Mouse (Mus musculus): Measurements from ENCODE around the gene Igf2bp3. TPM values are rescaled to one million over a fixed set of nuclear protein-coding genes. Genes with fewer than 3 reads are reported as not detected.

The Igf2bp3 gene
- polyA plus RNA-seq, 1 experiment = 85.8 TPM

DNA sequence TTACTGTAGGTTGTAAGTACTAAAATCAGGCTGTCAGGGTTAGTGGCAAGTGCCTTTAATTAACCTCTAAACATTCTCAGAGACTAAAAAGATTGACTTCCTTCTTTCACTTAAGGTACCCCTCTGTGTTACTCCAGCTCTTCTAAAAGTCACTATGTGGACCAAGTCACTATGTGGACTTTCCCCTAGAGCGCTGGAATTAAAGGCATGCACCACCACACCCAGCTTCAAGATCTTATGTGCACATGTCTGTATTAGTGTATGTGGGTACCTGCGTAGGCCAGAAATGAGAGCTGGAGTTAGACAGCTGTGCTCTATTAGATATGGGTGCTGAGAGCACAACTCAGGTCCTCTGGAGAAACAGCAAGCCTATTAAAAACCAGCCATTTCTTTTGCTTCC lies 43.1 kb upstream of the Igf2bp3 start:
- Histone ChIP-seq H3K36me3 (ENCODE audit: control insufficient read depth, insufficient read depth, low read length, poor library complexity, severe bottlenecking) (peaks cover 23% of the 10 kb centered on the region), H3K9me3 (replicated peaks; ENCODE audit: control insufficient read depth, insufficient read depth, low read length, poor library complexity, severe bottlenecking) (no peaks in the 10 kb centered on the region), H3K27ac (ENCODE audit: insufficient read depth, low read length) (peak overlapping the region; percentile 67), H3K27me3 (ENCODE audit: control insufficient read depth, insufficient read depth, low read length, poor library complexity, severe bottlenecking) (no peaks in the 10 kb centered on the region), H3K4me1 (ENCODE audit: control insufficient read depth, insufficient read depth, low read length) (no peaks in the 10 kb centered on the region), H3K4me3 (ENCODE audit: low read depth, low read length) (no peak overlapping the region), H3K9ac (ENCODE audit: low read depth, poor library complexity, severe bottlenecking) (0 out of 2 replicates have a peak overlapping the region, but pooled peaks have one; percentile 9)
- no peak for TF ChIP-seq CTCF (IDR thresholded peaks at IDR 0.05; ENCODE audit: low read depth, low read length)
- no peak for TF ChIP-seq EP300 (IDR thresholded peaks at IDR 0.05; ENCODE audit: insufficient read depth, low read depth, low read length)
- TF ChIP-seq POLR2A (IDR thresholded peaks at IDR 0.05; ENCODE audit: insufficient read depth, low read length) = no peak

DNA sequence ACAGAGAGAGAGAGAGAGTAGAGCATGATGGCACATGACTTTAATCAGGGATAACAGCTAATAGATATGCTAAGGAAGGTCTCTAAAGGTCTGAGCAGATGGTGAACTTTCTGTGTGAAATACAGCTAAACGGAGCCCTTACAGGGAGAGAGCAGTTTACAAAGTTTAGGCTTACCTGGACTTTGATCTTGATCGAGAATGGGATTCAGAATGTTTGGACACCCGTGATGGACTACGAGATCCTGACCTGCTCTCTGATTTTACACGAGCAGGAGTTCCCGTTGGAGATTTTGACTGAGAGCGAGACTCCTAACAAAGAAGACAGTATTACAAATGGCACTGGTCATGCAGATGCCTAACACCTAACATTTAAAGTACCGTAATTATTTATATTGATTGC lies 37.5 kb upstream of the Igf2bp3 start:
- Histone ChIP-seq H3K4me3 (ENCODE audit: low read depth, low read length) (no peak overlapping the region), H3K36me3 (ENCODE audit: control insufficient read depth, insufficient read depth, low read length, poor library complexity, severe bottlenecking) (peaks cover 55% of the 10 kb centered on the region), H3K4me1 (ENCODE audit: control insufficient read depth, insufficient read depth, low read length) (no peaks in the 10 kb centered on the region), H3K9ac (ENCODE audit: low read depth, poor library complexity, severe bottlenecking) (no peak overlapping the region), H3K27me3 (ENCODE audit: control insufficient read depth, insufficient read depth, low read length, poor library complexity, severe bottlenecking) (no peaks in the 10 kb centered on the region), H3K9me3 (replicated peaks; ENCODE audit: control insufficient read depth, insufficient read depth, low read length, poor library complexity, severe bottlenecking) (no peaks in the 10 kb centered on the region), H3K27ac (ENCODE audit: insufficient read depth, low read length) (peak overlapping the region; percentile 54; the same call in 1 of the 2 replicates)
- TF ChIP-seq CTCF (IDR thresholded peaks at IDR 0.05; ENCODE audit: low read depth, low read length) (no peak), EP300 (IDR thresholded peaks at IDR 0.05; ENCODE audit: insufficient read depth, low read depth, low read length) (no peak), POLR2A (IDR thresholded peaks at IDR 0.05; ENCODE audit: insufficient read depth, low read length) (no peak)

DNA sequence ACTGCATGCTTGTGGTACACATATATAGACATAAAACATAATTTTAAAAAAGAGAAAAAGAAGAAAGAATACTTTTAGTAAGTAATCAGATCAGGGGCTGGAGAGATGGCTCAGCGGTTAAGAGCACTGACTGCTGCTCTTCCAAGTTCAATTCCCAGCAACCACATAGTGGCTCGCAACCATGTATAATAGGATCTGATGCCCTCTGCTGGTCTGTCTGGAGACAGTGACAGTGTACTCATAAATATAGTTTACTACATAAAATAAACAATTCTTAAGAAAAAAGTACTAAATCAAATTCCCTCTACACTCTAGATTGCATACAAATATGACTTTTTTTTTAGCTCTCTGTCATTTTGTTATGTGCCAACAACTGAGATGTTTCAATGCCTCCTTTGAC lies 36.4 kb upstream of the Igf2bp3 start:
- Histone ChIP-seq H3K36me3 (ENCODE audit: control insufficient read depth, insufficient read depth, low read length, poor library complexity, severe bottlenecking) (peaks cover 62% of the 10 kb centered on the region), H3K27me3 (ENCODE audit: control insufficient read depth, insufficient read depth, low read length, poor library complexity, severe bottlenecking) (no peaks in the 10 kb centered on the region), H3K4me3 (ENCODE audit: low read depth, low read length) (no peak overlapping the region), H3K9ac (ENCODE audit: low read depth, poor library complexity, severe bottlenecking) (no peak overlapping the region), H3K27ac (ENCODE audit: insufficient read depth, low read length) (no peak overlapping the region), H3K9me3 (replicated peaks; ENCODE audit: control insufficient read depth, insufficient read depth, low read length, poor library complexity, severe bottlenecking) (no peaks in the 10 kb centered on the region), H3K4me1 (ENCODE audit: control insufficient read depth, insufficient read depth, low read length) (no peaks in the 10 kb centered on the region)
- no peak for TF ChIP-seq CTCF (IDR thresholded peaks at IDR 0.05; ENCODE audit: low read depth, low read length)
- TF ChIP-seq EP300 (IDR thresholded peaks at IDR 0.05; ENCODE audit: insufficient read depth, low read depth, low read length) = no peak
- no peak for TF ChIP-seq POLR2A (IDR thresholded peaks at IDR 0.05; ENCODE audit: insufficient read depth, low read length)

DNA sequence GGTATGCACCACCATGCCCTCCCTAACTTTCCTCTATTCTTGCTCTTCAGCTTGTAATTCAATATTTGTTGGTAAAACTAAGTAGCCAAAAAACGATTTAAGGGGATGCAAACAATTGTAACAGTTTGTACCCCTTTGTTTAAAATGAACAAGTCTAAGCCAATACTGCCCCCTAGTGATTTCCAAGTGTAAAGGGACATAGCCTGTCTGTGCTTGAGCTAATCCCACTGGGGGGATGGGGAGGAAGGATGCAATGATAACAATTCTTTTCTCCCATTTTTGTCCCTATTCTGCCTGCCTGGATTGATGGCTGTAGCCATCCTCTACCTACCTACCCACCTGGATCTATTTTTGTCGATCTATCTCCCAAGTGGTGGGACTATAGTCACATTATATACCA lies 32.5 kb upstream of the Igf2bp3 start:
- H3K4me1 ChIP-seq (ENCODE audit: control insufficient read depth, insufficient read depth, low read length) = no peaks in the 10 kb centered on the region
- TF ChIP-seq EP300 (IDR thresholded peaks at IDR 0.05; ENCODE audit: insufficient read depth, low read depth, low read length) = no peak
- no peak for TF ChIP-seq POLR2A (IDR thresholded peaks at IDR 0.05; ENCODE audit: insufficient read depth, low read length)
- no peak for TF ChIP-seq CTCF (IDR thresholded peaks at IDR 0.05; ENCODE audit: low read depth, low read length)
- no peak overlapping the region for H3K9ac ChIP-seq (ENCODE audit: low read depth, poor library complexity, severe bottlenecking)
- peaks cover 81% of the 10 kb centered on the region for H3K36me3 ChIP-seq (ENCODE audit: control insufficient read depth, insufficient read depth, low read length, poor library complexity, severe bottlenecking)
- no peaks in the 10 kb centered on the region for H3K9me3 ChIP-seq (replicated peaks; ENCODE audit: control insufficient read depth, insufficient read depth, low read length, poor library complexity, severe bottlenecking)
- no peaks in the 10 kb centered on the region for H3K27me3 ChIP-seq (ENCODE audit: control insufficient read depth, insufficient read depth, low read length, poor library complexity, severe bottlenecking)
- no peak overlapping the region for H3K27ac ChIP-seq (ENCODE audit: insufficient read depth, low read length)
- H3K4me3 ChIP-seq (ENCODE audit: low read depth, low read length) = no peak overlapping the region

DNA sequence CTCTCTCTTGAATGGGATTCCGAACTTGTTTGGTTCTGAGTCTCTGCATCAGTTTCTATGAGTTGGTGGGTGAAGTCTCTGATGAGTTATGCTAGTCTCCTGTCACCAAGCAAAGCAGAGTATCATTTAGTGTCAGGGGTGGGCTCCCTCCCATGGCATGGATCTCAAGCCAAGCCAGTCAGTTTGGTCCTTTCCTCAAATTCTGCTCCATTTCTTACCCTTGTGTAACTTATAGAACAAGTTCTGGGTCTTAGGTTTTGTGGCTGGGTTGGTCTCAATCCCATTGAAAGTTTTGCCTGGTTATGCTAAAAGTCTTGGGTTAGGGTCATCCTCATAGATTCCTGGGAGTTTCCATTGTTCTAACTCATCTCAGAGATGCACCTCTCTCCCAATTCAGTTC lies 27.6 kb upstream of the Igf2bp3 start:
- H3K4me3 ChIP-seq (ENCODE audit: low read depth, low read length) = no peak overlapping the region
- TF ChIP-seq EP300 (IDR thresholded peaks at IDR 0.05; ENCODE audit: insufficient read depth, low read depth, low read length) (no peak), CTCF (IDR thresholded peaks at IDR 0.05; ENCODE audit: low read depth, low read length) (no peak), POLR2A (IDR thresholded peaks at IDR 0.05; ENCODE audit: insufficient read depth, low read length) (no peak)
- H3K9ac ChIP-seq (ENCODE audit: low read depth, poor library complexity, severe bottlenecking) = no peak overlapping the region
- no peak overlapping the region for H3K27ac ChIP-seq (ENCODE audit: insufficient read depth, low read length)
- no peaks in the 10 kb centered on the region for H3K9me3 ChIP-seq (replicated peaks; ENCODE audit: control insufficient read depth, insufficient read depth, low read length, poor library complexity, severe bottlenecking)
- H3K27me3 ChIP-seq (ENCODE audit: control insufficient read depth, insufficient read depth, low read length, poor library complexity, severe bottlenecking) = no peaks in the 10 kb centered on the region
- peaks cover 38% of the 10 kb centered on the region for H3K36me3 ChIP-seq (ENCODE audit: control insufficient read depth, insufficient read depth, low read length, poor library complexity, severe bottlenecking)
- no peaks in the 10 kb centered on the region for H3K4me1 ChIP-seq (ENCODE audit: control insufficient read depth, insufficient read depth, low read length)

DNA sequence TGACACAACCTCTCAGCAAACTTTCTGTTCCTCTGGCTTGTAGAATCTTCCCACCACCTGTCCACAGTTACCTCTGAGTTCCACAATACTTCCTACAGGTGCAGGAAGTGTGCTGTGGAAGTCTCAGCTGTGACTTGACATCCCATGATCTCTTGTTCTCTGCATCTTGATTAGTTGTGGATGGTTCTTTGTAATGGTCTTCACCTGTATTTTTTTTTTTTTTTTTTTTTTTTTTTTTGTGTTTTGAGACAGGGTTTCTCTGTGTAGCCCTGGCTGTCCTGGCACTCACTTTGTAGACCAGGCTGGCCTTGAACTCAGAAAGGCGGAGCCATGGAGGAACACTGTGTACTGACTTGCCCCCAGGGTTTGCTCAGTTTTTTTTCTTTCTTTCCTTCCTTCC lies 26.8 kb upstream of the Igf2bp3 start:
- Histone ChIP-seq H3K27me3 (ENCODE audit: control insufficient read depth, insufficient read depth, low read length, poor library complexity, severe bottlenecking) (no peaks in the 10 kb centered on the region), H3K9me3 (replicated peaks; ENCODE audit: control insufficient read depth, insufficient read depth, low read length, poor library complexity, severe bottlenecking) (no peaks in the 10 kb centered on the region), H3K4me3 (ENCODE audit: low read depth, low read length) (no peak overlapping the region), H3K9ac (ENCODE audit: low read depth, poor library complexity, severe bottlenecking) (no peak overlapping the region), H3K36me3 (ENCODE audit: control insufficient read depth, insufficient read depth, low read length, poor library complexity, severe bottlenecking) (peaks cover 31% of the 10 kb centered on the region), H3K27ac (ENCODE audit: insufficient read depth, low read length) (no peak overlapping the region), H3K4me1 (ENCODE audit: control insufficient read depth, insufficient read depth, low read length) (no peaks in the 10 kb centered on the region)
- no peak for TF ChIP-seq POLR2A (IDR thresholded peaks at IDR 0.05; ENCODE audit: insufficient read depth, low read length)
- no peak for TF ChIP-seq EP300 (IDR thresholded peaks at IDR 0.05; ENCODE audit: insufficient read depth, low read depth, low read length)
- no peak for TF ChIP-seq CTCF (IDR thresholded peaks at IDR 0.05; ENCODE audit: low read depth, low read length)
